Mouse (Mus musculus) hindbrain, postnatal 0 days (tissue): Measurements from ENCODE around the gene Ndufaf2. TPM values are rescaled to one million over a fixed set of nuclear protein-coding genes. Genes with fewer than 3 reads are reported as not detected.

Experiments
- ATAC-seq: fragments of 200-750 bp; cut with Nextera tagmentation; 2 replicates; pipeline ENCODE4 v1.8.0; 2017; ENCODE audit warnings: mild to moderate bottlenecking, moderate TSS enrichment, moderate library complexity
- DNase-seq: peaks from one replicate; pipeline ENCODE4 v3.0.0-alpha.2; 2015; ENCODE audit warnings: low spot score
- H3K27ac ChIP-seq: fragments of 300-500 bp; sonication (generic); 2 replicates; pipeline ENCODE4 v1.5.1; 2014; ENCODE audit warnings: mild to moderate bottlenecking
- H3K27me3 ChIP-seq: fragments of 300-500 bp; sonication (generic); 2 replicates; pipeline ENCODE4 v1.6.1; 2014; ENCODE audit warnings: low read length, mixed read lengths; ENCODE audit not compliant: insufficient read depth
- H3K36me3 ChIP-seq: fragments of 300-500 bp; sonication (generic); 2 replicates; pipeline ENCODE4 v1.6.1; 2014; ENCODE audit warnings: low read length, mixed read lengths; ENCODE audit not compliant: insufficient read depth
- H3K4me1 ChIP-seq: fragments of 300-500 bp; sonication (generic); 2 replicates; pipeline ENCODE4 v1.6.1; 2014; ENCODE audit warnings: antibody characterized with exemption, low read length, mixed read lengths; ENCODE audit not compliant: insufficient read depth
- H3K4me2 ChIP-seq: fragments of 300-500 bp; sonication (generic); 2 replicates; pipeline ENCODE4 v1.6.1; 2014; ENCODE audit warnings: low read depth, mild to moderate bottlenecking, low read length, moderate library complexity, mixed read lengths
- H3K4me3 ChIP-seq: fragments of 300-500 bp; sonication (generic); 2 replicates; pipeline ENCODE4 v1.5.1; 2014; ENCODE audit warnings: low read length
- H3K9ac ChIP-seq: fragments of 300-500 bp; sonication (generic); replicated peaks from 2 replicates; pipeline ENCODE4 v1.6.1; 2014; ENCODE audit warnings: mild to moderate bottlenecking, low read length, moderate library complexity, mixed read lengths
- H3K9me3 ChIP-seq: fragments of 300-500 bp; sonication (generic); 2 replicates; pipeline ENCODE4 v1.6.1; 2016; ENCODE audit warnings: low read length, mixed read lengths
- CTCF ChIP-seq: IDR thresholded peaks from 2 replicates; pipeline ENCODE4 v1.5.1; 2016; ENCODE audit warnings: antibody characterized with exemption, control low read depth, low read depth
- WGBS: fragments of 180-500 bp; shearing (Covaris S2); extraction: QIAGEN DNeasy Blood & Tissue Kit; methylation state at CpG from one replicate; pipeline ENCODE4 v1.1.7; 2014; 5-methylcytosine and 5-hydroxymethylcytosine counted together
- polyA plus RNA-seq: library from polyadenylated mRNA; unstranded; fragments of >200 nt; fragmentation: Nextera tagmentation; extraction: Ambion mirVana; gene quantifications from 2 replicates; pipeline ENCODE4 v1.2.1, GENCODE M21; 2015
- total RNA-seq: library from RNA; depleted of rRNA; stranded (reverse); fragments of >200 nt; gene quantifications from 2 replicates; pipeline ENCODE4 v1.2.3, GENCODE M21; 2014

The Ndufaf2 gene
- total and polyA plus RNA-seq, 2 experiments from 2014 or later, result 8.2 to 74.9 TPM

- no peaks in the 10 kb centered on the region for H3K4me1 ChIP-seq
- H3K4me3 ChIP-seq, result no peak overlapping the region
- no peak overlapping the region for H3K4me2 ChIP-seq
- H3K27ac ChIP-seq, result no peak overlapping the region
- no peak overlapping the region for H3K9ac ChIP-seq
- DNase-seq (no peak), ATAC-seq (no peak)
- 63% methylated on average over 1 of the region's 1 CpGs for WGBS
- no peaks in the 10 kb centered on the region for H3K27me3 ChIP-seq
- H3K36me3 ChIP-seq, result no peaks in the 10 kb centered on the region
- TF ChIP-seq CTCF, result no peak
- H3K9me3 ChIP-seq, result no peaks in the 10 kb centered on the region
Observed at GRCm38 (mm10) chr13:107992573-107992972, 165.8 kb downstream of the Ndufaf2 start.

- no peak for ATAC-seq
- 84% methylated on average over 5 of the region's 5 CpGs for WGBS
Observed at GRCm38 (mm10) chr13:107984641-107985040, 173.8 kb downstream of the Ndufaf2 start.

GRCm38 (mm10) chr13:107984186-107984585, 174.2 kb downstream of the Ndufaf2 start:
- WGBS, result 92% methylated on average over 5 of the region's 5 CpGs
- Histone ChIP-seq H3K9me3 (no peaks in the 10 kb centered on the region), H3K9ac (no peak overlapping the region), H3K27ac (no peak overlapping the region), H3K4me2 (no peak overlapping the region), H3K27me3 (no peaks in the 10 kb centered on the region), H3K36me3 (no peaks in the 10 kb centered on the region), H3K4me1 (no peaks in the 10 kb centered on the region), H3K4me3 (no peak overlapping the region)
- no peak for TF ChIP-seq CTCF
- DNase-seq (no peak), ATAC-seq (no peak)

More at GRCm38 (mm10) chr13:107984641-107985040, 173.8 kb downstream of the Ndufaf2 start:
- Histone ChIP-seq H3K4me1 (no peaks in the 10 kb centered on the region), H3K27ac (no peak overlapping the region), H3K4me3 (no peak overlapping the region), H3K27me3 (no peaks in the 10 kb centered on the region), H3K4me2 (no peak overlapping the region), H3K9ac (no peak overlapping the region), H3K36me3 (no peaks in the 10 kb centered on the region), H3K9me3 (no peaks in the 10 kb centered on the region)
- TF ChIP-seq CTCF, result no peak
- DNase-seq, result no peak

- ATAC-seq (no peak), DNase-seq (no peak)
- Histone ChIP-seq H3K4me1 (no peaks in the 10 kb centered on the region), H3K27ac (no peak overlapping the region), H3K4me2 (no peak overlapping the region), H3K4me3 (no peak overlapping the region), H3K9ac (no peak overlapping the region), H3K36me3 (no peaks in the 10 kb centered on the region), H3K9me3 (no peaks in the 10 kb centered on the region), H3K27me3 (no peaks in the 10 kb centered on the region)
- WGBS, result 97% methylated on average over 6 of the region's 6 CpGs
- TF ChIP-seq CTCF, result no peak
Observed at GRCm38 (mm10) chr13:107983231-107983847, 175.1 kb downstream of the Ndufaf2 start.

GRCm38 (mm10) chr13:107979461-107979860, 179.0 kb downstream of the Ndufaf2 start:
- H3K36me3 ChIP-seq, result no peaks in the 10 kb centered on the region
- no peak overlapping the region for H3K4me3 ChIP-seq
- no peak for TF ChIP-seq CTCF
- H3K27ac ChIP-seq, result no peak overlapping the region
- H3K9ac ChIP-seq, result no peak overlapping the region
- WGBS, result 97% methylated on average over 6 of the region's 6 CpGs
- DNase-seq, result no peak
- no peak overlapping the region for H3K4me2 ChIP-seq
- ATAC-seq, result no peak
- no peaks in the 10 kb centered on the region for H3K9me3 ChIP-seq
- no peaks in the 10 kb centered on the region for H3K27me3 ChIP-seq
- no peaks in the 10 kb centered on the region for H3K4me1 ChIP-seq

GRCm38 (mm10) chr13:107976886-107977656, 181.4 kb downstream of the Ndufaf2 start:
- 80% methylated on average over 16 of the region's 16 CpGs for WGBS
- Histone ChIP-seq H3K36me3 (no peaks in the 10 kb centered on the region), H3K4me1 (no peaks in the 10 kb centered on the region), H3K4me3 (no peak overlapping the region), H3K27ac (no peak overlapping the region), H3K27me3 (no peaks in the 10 kb centered on the region), H3K9ac (no peak overlapping the region), H3K4me2 (no peak overlapping the region), H3K9me3 (no peaks in the 10 kb centered on the region)
- no peak for DNase-seq
- no peak for ATAC-seq
- no peak for TF ChIP-seq CTCF

GRCm38 (mm10) chr13:107972451-107972850, 186.0 kb downstream of the Ndufaf2 start:
- no peak for ATAC-seq

More at GRCm38 (mm10) chr13:107972451-107972850, 186.0 kb downstream of the Ndufaf2 start:
- TF ChIP-seq CTCF, result no peak
- DNase-seq, result no peak
- Histone ChIP-seq H3K9me3 (no peaks in the 10 kb centered on the region), H3K9ac (no peak overlapping the region), H3K4me2 (no peak overlapping the region), H3K36me3 (no peaks in the 10 kb centered on the region), H3K4me3 (no peak overlapping the region), H3K4me1 (0 out of 2 replicates have a peak, but pooled peaks cover 3% of the 10 kb centered on the region), H3K27me3 (no peaks in the 10 kb centered on the region), H3K27ac (no peak overlapping the region)
- WGBS, result 86% methylated on average over 4 of the region's 4 CpGs
